Mouse (Mus musculus) lung, postnatal 0 days (tissue): ENCODE data around the gene Gjc2.
"Not testable (repeated sequence)": the region's sequence is repeated elsewhere in the genome, so short reads cannot be mapped to it uniquely, and the experiment has no call there.

Experiments
- CTCF ChIP-seq: IDR thresholded peaks from 2 replicates; pipeline ENCODE4 v1.5.1; 2016; ENCODE audit warnings: antibody characterized with exemption, mild to moderate bottlenecking
- EP300 ChIP-seq: IDR thresholded peaks from 2 replicates; pipeline ENCODE4 v1.6.1; 2016; ENCODE audit warnings: antibody characterized with exemption, mild to moderate bottlenecking, control low read depth

- not testable (repeated sequence) for TF ChIP-seq CTCF, EP300
Measured at GRCm38 (mm10) chr11:59211561-59211960, 28.5 kb upstream of the Gjc2 start.
